Mouse (Mus musculus) limb, embryonic 11.5 days (tissue): ENCODE data around the gene Ntrk1. TPM values are rescaled to one million over a fixed set of nuclear protein-coding genes. Genes with fewer than 3 reads are reported as not detected.

Source experiments
- ATAC-seq: fragments of 200-750 bp; cut with Nextera tagmentation; 2 replicates; pipeline ENCODE4 v1.8.0; 2017; ENCODE audit warnings: low read depth; ENCODE audit not compliant: insufficient number of reproducible peaks, low FRiP score, low TSS enrichment
- DNase-seq: peaks from one replicate; pipeline ENCODE4 v3.0.0-alpha.2; 2015; ENCODE audit warnings: low spot score
- H3K27ac ChIP-seq: fragments of 300-500 bp; sonication (generic); replicated peaks from 2 replicates; pipeline ENCODE4 v1.5.1; 2014; ENCODE audit warnings: low read depth, mild to moderate bottlenecking, low read length
- H3K27me3 ChIP-seq: fragments of 300-500 bp; sonication (generic); 2 replicates; pipeline ENCODE4 v1.6.1; 2014; ENCODE audit warnings: mild to moderate bottlenecking, low read length, mixed read lengths; ENCODE audit not compliant: control insufficient read depth, insufficient read depth
- H3K36me3 ChIP-seq: fragments of 300-500 bp; sonication (generic); 2 replicates; pipeline ENCODE4 v1.6.1; 2014; ENCODE audit warnings: mild to moderate bottlenecking, low read length, moderate library complexity, mixed read lengths; ENCODE audit not compliant: control insufficient read depth, insufficient read depth
- H3K4me1 ChIP-seq: fragments of 300-500 bp; sonication (generic); 2 replicates; pipeline ENCODE4 v1.6.1; 2014; ENCODE audit warnings: low read length, mixed read lengths; ENCODE audit not compliant: control insufficient read depth, insufficient read depth
- H3K4me2 ChIP-seq: fragments of 300-500 bp; sonication (generic); 2 replicates; pipeline ENCODE4 v1.6.1; 2014; ENCODE audit warnings: low read depth, mild to moderate bottlenecking, moderate library complexity; ENCODE audit not compliant: severe bottlenecking
- H3K4me3 ChIP-seq: fragments of 300-500 bp; sonication (generic); 2 replicates; pipeline ENCODE4 v1.5.1; 2014; ENCODE audit warnings: low read depth, low read length
- H3K9ac ChIP-seq: fragments of 300-500 bp; sonication (generic); 2 replicates; pipeline ENCODE4 v1.6.1; 2014; ENCODE audit warnings: mild to moderate bottlenecking, low read length
- H3K9me3 ChIP-seq: fragments of 300-500 bp; sonication (generic); 2 replicates; pipeline ENCODE4 v1.6.1; 2016; ENCODE audit warnings: low read length; ENCODE audit not compliant: control insufficient read depth
- WGBS: fragments of 180-500 bp; shearing (Covaris S2); extraction: QIAGEN DNeasy Blood & Tissue Kit; methylation state at CpG from one replicate; pipeline ENCODE4 v1.1.7; 2014; 5-methylcytosine and 5-hydroxymethylcytosine counted together
- polyA plus RNA-seq: library from polyadenylated mRNA; unstranded; fragments of >200 nt; fragmentation: Nextera tagmentation; extraction: Ambion mirVana; gene quantifications from 2 replicates; pipeline ENCODE4 v1.2.1, GENCODE M21; 2014

Gene Ntrk1
- polyA plus RNA-seq, 1 experiment from 2014 or later = 0.21 TPM

DNA sequence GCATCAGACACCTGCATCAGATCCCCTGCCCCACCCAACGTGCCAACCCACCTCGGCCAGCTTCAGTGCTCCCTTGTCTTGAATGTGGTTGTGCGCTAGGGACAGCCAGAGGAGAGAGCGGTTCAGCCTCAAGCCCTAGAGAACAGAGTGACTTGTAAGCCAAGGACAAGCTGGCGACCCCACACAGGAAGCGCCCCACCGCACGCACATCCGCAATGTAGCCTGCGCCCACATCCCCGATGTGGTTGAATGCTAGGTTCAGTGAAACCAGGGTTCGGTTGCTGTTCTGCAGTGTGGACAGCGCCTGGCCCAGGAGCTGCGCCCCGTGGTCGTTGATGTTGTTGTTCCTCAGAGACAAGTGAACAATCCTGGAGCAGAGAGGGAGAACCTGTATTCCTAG, 52.2 kb downstream of the Ntrk1 start:
- no peaks in the 10 kb centered on the region for H3K27me3 ChIP-seq
- no peak overlapping the region for H3K9ac ChIP-seq
- no peak overlapping the region for H3K4me3 ChIP-seq
- 0 out of 2 replicates have a peak, but pooled peaks cover 2% of the 10 kb centered on the region for H3K36me3 ChIP-seq
- ATAC-seq (no peak), DNase-seq (no peak)
- peaks cover 13% of the 10 kb centered on the region for H3K4me1 ChIP-seq
- no peaks in the 10 kb centered on the region for H3K9me3 ChIP-seq
- H3K27ac ChIP-seq = no peak overlapping the region
- 89% methylated on average over 16 of the region's 16 CpGs for WGBS
- no peak overlapping the region for H3K4me2 ChIP-seq

DNA sequence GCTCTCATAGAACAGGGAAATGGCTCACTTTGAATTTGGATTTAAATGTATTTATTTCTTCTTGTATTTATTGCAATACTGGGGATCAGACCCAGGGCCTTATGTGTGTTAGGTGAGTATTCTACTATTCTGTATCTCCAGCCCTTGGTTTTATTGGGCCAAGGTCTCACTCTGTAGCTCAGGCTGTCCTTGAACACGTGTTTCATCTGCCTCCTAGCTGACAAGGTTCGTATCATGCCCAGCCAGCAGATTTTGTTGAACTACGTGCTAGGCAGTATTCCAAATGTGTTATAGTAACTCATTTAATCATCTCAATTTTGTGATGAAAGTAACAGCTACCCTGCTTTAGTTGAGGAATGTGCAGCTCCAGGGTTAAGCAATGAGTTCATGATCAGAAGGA, 52.9 kb downstream of the Ntrk1 start:
- Histone ChIP-seq H3K4me2 (no peak overlapping the region), H3K36me3 (peaks cover 5% of the 10 kb centered on the region; the same call in 1 of the 2 replicates), H3K9ac (no peak overlapping the region), H3K27me3 (no peaks in the 10 kb centered on the region), H3K4me3 (no peak overlapping the region), H3K9me3 (no peaks in the 10 kb centered on the region), H3K27ac (no peak overlapping the region), H3K4me1 (peaks cover 13% of the 10 kb centered on the region)
- DNase-seq (no peak), ATAC-seq (no peak)
- WGBS = 80% methylated on average over 3 of the region's 3 CpGs

DNA sequence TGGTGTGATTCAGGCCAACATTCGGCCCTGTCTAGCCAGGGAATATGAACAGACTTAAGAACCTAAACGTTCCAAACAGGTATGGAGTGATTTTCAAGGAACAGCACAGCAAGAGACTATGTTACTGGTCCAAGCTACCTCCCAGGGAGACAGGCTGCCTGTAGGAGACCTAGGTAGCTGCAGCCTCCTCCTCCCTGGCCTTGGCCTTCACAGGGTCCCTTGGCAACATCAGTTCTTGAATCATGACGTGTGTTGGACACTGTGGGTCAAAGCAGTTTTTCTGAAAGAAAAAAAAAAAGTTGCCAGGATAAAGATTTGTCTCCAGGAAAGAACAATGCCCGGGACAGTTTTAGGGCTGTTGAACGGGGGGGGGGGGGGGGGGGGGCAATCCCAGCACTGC, 56.1 kb downstream of the Ntrk1 start:
- WGBS = 86% methylated on average over 5 of the region's 5 CpGs

DNA sequence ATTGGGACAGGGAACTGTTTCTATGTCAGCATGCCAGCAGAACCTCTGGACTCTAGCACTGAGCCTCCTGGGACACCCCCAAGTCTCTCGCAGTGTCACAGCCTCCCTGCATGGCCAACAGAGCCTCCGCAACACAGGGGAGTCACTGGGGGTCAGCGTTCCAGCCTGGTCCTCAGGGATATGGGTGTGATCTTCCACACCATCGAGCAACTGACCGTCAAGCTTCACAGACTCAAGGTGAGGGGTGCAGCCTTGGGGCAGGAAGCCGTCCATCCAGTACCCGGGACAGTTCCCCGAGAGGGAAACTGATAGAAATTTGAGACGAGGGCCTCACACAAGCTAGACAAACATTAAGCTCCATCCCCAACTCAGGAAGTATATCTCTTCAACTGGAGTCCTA, 59.6 kb downstream of the Ntrk1 start:
- Histone ChIP-seq H3K4me1 (no peaks in the 10 kb centered on the region), H3K9ac (no peak overlapping the region), H3K27me3 (no peaks in the 10 kb centered on the region), H3K4me3 (no peak overlapping the region), H3K27ac (no peak overlapping the region), H3K4me2 (no peak overlapping the region), H3K9me3 (no peaks in the 10 kb centered on the region), H3K36me3 (peaks cover 17% of the 10 kb centered on the region)
- ATAC-seq (no peak), DNase-seq (no peak)
- WGBS = 78% methylated on average over 9 of the region's 9 CpGs

More for the DNA sequence above, 56.1 kb downstream of the Ntrk1 start:
- H3K36me3 ChIP-seq = peaks cover 11% of the 10 kb centered on the region; the same call in 1 of the 2 replicates
- ATAC-seq (no peak), DNase-seq (no peak)
- H3K9me3 ChIP-seq = no peaks in the 10 kb centered on the region
- H3K4me3 ChIP-seq = no peak overlapping the region
- H3K4me1 ChIP-seq = no peaks in the 10 kb centered on the region
- H3K9ac ChIP-seq = no peak overlapping the region
- H3K4me2 ChIP-seq = no peak overlapping the region
- no peaks in the 10 kb centered on the region for H3K27me3 ChIP-seq
- H3K27ac ChIP-seq = no peak overlapping the region

DNA sequence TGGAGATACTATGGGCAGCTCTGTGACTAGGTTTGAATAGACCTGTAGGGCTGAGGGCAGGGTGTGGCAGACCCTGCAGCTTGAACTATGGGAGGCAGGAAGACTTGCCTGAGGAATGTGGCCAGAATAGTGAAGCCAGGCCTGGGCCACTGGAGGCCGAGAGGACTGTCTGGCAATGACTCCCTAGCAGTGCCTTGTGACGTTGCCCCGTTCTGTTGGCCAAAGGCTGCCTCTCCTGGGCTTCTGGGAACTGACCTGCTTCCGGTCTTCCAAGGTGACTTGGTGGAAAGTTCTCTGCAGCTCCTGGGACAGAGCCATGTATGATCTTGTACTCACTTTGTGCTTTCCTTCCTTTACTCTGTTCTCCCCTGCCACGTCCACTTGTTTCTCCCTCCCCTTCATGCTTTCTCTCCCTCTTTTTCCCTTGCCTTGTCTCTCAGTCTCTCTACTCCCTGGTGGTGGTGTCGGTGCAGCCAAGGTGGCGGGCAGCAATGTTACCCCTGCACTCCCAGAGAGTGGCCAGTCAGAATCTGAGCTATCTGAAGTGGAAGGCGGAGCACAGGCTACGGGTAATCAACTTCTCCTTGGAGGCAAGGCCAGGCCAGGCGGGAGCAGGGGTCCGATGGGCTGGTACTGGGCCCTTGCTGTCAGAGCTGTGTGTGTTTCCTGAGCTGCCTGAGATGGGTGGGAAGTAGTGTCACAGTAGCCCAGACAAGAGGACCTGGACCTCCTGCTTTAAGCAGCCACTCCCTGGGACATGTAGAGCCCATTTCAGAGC, 60.8 kb downstream of the Ntrk1 start:
- peaks cover 17% of the 10 kb centered on the region for H3K36me3 ChIP-seq
- 87% methylated on average over 11 of the region's 11 CpGs for WGBS
- H3K4me1 ChIP-seq = no peaks in the 10 kb centered on the region

GRCm38 (mm10) chr3:87733098-87733497, 61.9 kb downstream of the Ntrk1 start:
- no peak overlapping the region for H3K9ac ChIP-seq
- DNase-seq = no peak
- H3K36me3 ChIP-seq = peaks cover 21% of the 10 kb centered on the region
- 67% methylated on average over 4 of the region's 4 CpGs for WGBS
- no peak overlapping the region for H3K4me3 ChIP-seq
- H3K27ac ChIP-seq = no peak overlapping the region
- H3K9me3 ChIP-seq = no peaks in the 10 kb centered on the region
- H3K4me1 ChIP-seq = no peaks in the 10 kb centered on the region
- no peak overlapping the region for H3K4me2 ChIP-seq
- no peaks in the 10 kb centered on the region for H3K27me3 ChIP-seq
- no peak for ATAC-seq

More for the DNA sequence above, 60.8 kb downstream of the Ntrk1 start:
- ATAC-seq (no peak), DNase-seq (no peak)
- no peak overlapping the region for H3K4me2 ChIP-seq
- no peaks in the 10 kb centered on the region for H3K9me3 ChIP-seq
- H3K27me3 ChIP-seq = no peaks in the 10 kb centered on the region
- H3K27ac ChIP-seq = no peak overlapping the region
- H3K4me3 ChIP-seq = no peak overlapping the region
- H3K9ac ChIP-seq = no peak overlapping the region

DNA sequence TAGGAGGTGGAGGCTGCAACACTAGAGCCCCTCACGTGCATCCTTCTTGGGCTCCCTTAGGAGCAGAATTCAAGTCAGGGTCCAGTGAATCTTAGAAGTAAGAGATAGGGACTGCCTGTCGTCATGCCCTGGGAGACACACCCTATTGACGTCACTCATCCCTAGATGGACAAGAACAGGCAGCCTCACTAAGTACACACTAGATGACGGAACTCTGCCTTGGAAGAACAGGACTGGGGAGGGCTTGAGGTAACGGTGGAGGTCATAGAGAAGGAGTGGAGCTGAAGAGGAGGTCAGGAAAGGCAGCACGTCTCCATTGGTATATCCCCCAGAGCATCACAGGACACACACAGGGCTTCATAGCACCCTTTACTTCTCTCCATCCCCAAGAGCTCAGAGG, 66.3 kb downstream of the Ntrk1 start:
- Histone ChIP-seq H3K27me3 (no peaks in the 10 kb centered on the region), H3K4me3 (no peak overlapping the region), H3K9me3 (no peaks in the 10 kb centered on the region), H3K36me3 (peaks cover 12% of the 10 kb centered on the region; the same call in 1 of the 2 replicates), H3K27ac (no peak overlapping the region), H3K4me2 (no peak overlapping the region), H3K9ac (no peak overlapping the region), H3K4me1 (no peaks in the 10 kb centered on the region)
- DNase-seq (no peak), ATAC-seq (no peak)
- WGBS = 90% methylated on average over 6 of the region's 6 CpGs
